Mouse (Mus musculus): ENCODE data around the gene Cyp19a1. TPM values are rescaled to one million over a fixed set of nuclear protein-coding genes. Genes with fewer than 3 reads are reported as not detected.

Cyp19a1 gene
- polyA plus RNA-seq, 1 experiment = not detected

DNA sequence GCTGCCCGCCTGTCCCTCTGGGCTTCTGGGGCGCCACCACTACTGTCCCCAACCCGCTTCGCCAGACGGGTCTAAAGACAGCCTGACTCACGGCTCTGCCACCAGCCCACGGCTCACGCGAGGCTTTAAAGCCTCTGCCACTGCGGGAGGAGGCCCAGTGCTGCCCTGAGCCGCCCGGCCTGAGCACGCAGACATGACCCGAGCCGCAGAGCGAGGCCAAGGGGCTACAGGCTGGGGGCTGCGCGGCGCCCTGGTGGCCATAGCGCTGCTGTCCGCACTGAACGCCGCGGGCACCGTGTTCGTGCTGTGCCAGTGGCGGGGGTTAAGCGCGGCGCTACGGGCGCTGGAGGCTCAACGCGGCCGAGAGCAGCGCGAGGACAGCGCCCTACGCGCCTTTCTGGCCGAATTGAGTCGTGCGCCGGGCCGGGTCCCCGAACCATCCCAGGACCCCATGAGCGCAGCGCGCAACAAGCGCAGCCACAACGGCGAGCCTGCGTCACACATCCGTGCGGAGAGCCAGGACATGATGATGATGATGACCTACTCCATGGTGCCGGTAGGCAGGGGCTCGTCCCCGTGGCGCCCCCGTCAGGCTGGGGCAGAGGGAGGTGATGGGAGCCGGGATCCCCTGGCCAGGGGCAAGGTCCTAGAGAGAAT, 18.5 kb upstream of the Cyp19a1 start, which contains the start of gene Gldn:
TSS of gene Gldn (plus strand) at position 156 of the 657 bp plus-strand sequence.
- no peaks in the 10 kb centered on the region for H3K4me1 ChIP-seq (ENCODE audit: control insufficient read depth, insufficient read depth, low read length)
- H3K4me3 ChIP-seq (replicated peaks; ENCODE audit: control insufficient read depth, low read depth, low read length) = no peak within 1 kb of the TSS
- TF ChIP-seq CTCF (IDR thresholded peaks at IDR 0.05; ENCODE audit: control insufficient read depth, insufficient read depth, low read length) (no peak), POLR2A (IDR thresholded peaks at IDR 0.05; ENCODE audit: borderline replicate concordance, control insufficient read depth, low read depth, low read length) (no peak)
- no peak within 1 kb of the TSS for H3K27ac ChIP-seq (ENCODE audit: control insufficient read depth, insufficient read depth, low read depth, low read length, poor library complexity)
- 7% methylated on average over 61 of the region's 61 CpGs for WGBS

DNA sequence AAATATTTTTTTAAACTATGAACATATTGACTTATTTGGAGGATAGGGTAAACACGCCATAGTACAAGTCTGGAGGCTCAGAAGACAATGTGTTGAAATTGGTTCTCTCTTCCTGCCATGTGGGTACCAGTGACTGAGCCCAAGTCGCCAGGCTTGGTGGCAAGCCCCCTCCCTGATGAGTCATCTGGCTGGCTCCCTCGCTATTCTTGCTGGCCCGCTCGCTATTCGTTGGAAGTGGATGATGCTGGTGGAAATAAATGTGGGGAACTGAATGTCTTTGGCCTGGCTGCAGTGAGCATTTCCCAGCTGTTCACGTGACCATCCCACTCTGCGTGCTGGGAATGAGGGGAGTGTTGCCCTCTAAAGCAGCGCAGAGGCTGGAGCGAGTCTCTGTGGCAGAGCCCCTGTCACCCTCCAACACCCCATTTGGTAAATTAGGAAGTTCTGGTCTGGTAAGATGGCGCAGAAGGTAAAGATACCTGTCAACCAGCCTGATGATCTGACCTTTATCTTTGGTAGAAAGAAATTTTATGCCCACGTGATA, 11.2 kb upstream of the Cyp19a1 start:
- 74% methylated on average over 12 of the region's 12 CpGs for WGBS
- Histone ChIP-seq H3K4me3 (replicated peaks; ENCODE audit: control insufficient read depth, low read depth, low read length) (no peak overlapping the region), H3K27ac (ENCODE audit: control insufficient read depth, insufficient read depth, low read depth, low read length, poor library complexity) (no peak overlapping the region), H3K4me1 (ENCODE audit: control insufficient read depth, insufficient read depth, low read length) (no peaks in the 10 kb centered on the region)
- TF ChIP-seq CTCF (IDR thresholded peaks at IDR 0.05; ENCODE audit: control insufficient read depth, insufficient read depth, low read length) (no peak), POLR2A (IDR thresholded peaks at IDR 0.05; ENCODE audit: borderline replicate concordance, control insufficient read depth, low read depth, low read length) (no peak)

DNA sequence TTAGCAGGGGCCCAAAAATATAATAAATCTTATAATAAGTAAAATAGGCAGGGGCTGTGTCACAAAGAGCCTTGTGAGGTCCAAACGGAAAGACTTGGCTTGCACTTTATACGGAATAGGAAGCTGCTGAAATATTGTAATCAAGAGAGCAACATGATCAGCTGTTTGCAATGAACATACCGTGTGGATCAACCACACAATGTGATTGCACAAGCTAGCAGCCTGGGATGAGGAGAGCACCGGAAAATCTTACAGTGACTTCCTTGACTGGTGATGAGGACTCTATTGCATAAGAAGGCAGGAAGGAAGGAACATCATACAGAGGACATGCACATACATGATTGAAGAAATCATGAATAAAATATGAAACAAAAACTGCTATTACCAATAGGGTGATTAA, 7.4 kb upstream of the Cyp19a1 start:
- no peaks in the 10 kb centered on the region for H3K4me1 ChIP-seq (ENCODE audit: control insufficient read depth, insufficient read depth, low read length)
- no peak overlapping the region for H3K4me3 ChIP-seq (replicated peaks; ENCODE audit: control insufficient read depth, low read depth, low read length)
- 59% methylated on average over 4 of the region's 4 CpGs for WGBS
- H3K27ac ChIP-seq (ENCODE audit: control insufficient read depth, insufficient read depth, low read depth, low read length, poor library complexity) = no peak overlapping the region
- TF ChIP-seq CTCF (IDR thresholded peaks at IDR 0.05; ENCODE audit: control insufficient read depth, insufficient read depth, low read length) = no peak
- no peak for TF ChIP-seq POLR2A (IDR thresholded peaks at IDR 0.05; ENCODE audit: borderline replicate concordance, control insufficient read depth, low read depth, low read length)

DNA sequence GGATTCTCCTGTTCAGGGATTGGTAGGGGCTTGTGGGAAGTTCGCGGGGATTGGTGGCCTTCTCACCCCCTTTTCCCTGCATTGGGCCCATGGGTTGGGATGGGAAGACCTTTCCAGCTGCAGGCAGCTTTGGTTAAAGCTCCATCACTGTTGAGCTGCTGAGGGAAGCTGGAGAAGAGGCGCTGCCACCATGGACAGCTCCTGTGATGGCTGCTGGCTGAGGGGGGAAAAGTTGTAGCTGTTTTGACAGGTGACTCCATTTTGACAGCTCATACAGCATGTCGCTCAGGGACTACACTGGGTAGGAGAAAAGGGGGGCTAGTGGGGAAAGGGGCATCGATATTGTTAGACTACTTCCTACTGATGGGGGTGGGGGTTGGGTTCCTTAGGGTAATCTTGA, 3.0 kb upstream of the Cyp19a1 start:
- H3K4me3 ChIP-seq (replicated peaks; ENCODE audit: control insufficient read depth, low read depth, low read length) = no peak overlapping the region
- WGBS = 35% methylated on average over 5 of the region's 5 CpGs
- no peak overlapping the region for H3K27ac ChIP-seq (ENCODE audit: control insufficient read depth, insufficient read depth, low read depth, low read length, poor library complexity)
- H3K4me1 ChIP-seq (ENCODE audit: control insufficient read depth, insufficient read depth, low read length) = no peaks in the 10 kb centered on the region
- TF ChIP-seq CTCF (IDR thresholded peaks at IDR 0.05; ENCODE audit: control insufficient read depth, insufficient read depth, low read length) (no peak), POLR2A (IDR thresholded peaks at IDR 0.05; ENCODE audit: borderline replicate concordance, control insufficient read depth, low read depth, low read length) (no peak)

DNA sequence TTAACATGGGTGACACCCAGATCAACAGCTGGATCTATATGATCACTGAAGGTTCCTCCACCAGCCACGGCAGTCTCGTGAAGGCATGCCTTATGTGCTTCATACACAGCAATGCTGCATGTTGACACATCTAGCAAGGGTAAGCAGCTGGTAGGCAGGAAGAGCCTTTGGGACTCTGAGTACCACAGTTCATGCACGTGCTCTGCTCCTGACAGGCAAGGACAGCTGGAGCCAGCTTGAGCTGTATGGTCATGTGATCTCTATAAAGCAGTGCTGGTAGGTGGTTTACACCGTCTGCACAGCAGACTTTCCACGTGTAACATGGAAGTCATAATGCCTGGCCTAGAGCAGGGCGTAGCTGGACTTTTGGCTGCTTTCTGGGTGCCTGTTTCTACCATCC, 2.1 kb upstream of the Cyp19a1 start:
- 69% methylated on average over 6 of the region's 6 CpGs for WGBS
- no peak overlapping the region for H3K27ac ChIP-seq (ENCODE audit: control insufficient read depth, insufficient read depth, low read depth, low read length, poor library complexity)
- H3K4me3 ChIP-seq (replicated peaks; ENCODE audit: control insufficient read depth, low read depth, low read length) = no peak overlapping the region
- TF ChIP-seq CTCF (IDR thresholded peaks at IDR 0.05; ENCODE audit: control insufficient read depth, insufficient read depth, low read length) (no peak), POLR2A (IDR thresholded peaks at IDR 0.05; ENCODE audit: borderline replicate concordance, control insufficient read depth, low read depth, low read length) (no peak)
- no peaks in the 10 kb centered on the region for H3K4me1 ChIP-seq (ENCODE audit: control insufficient read depth, insufficient read depth, low read length)

DNA sequence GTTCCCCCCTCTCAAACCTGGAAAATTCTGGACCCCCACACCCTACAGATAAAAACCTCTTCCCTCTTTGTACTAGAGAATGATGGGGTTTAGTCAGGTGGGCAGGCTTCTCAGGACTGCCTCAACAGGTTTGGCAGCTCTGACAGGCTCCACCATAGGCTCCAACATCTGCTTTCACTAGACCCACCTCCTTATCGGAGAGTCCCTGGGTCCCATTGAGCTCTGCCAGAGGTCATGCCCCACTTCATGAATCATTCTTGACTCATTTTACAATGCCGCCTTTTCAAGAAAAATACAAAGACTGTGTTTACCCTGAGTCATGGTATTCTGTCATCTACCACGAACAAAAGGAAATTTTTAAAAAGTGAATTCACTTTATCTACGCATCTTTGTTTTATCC, 3.2 kb downstream of the Cyp19a1 start:
- no peak for TF ChIP-seq POLR2A (IDR thresholded peaks at IDR 0.05; ENCODE audit: borderline replicate concordance, control insufficient read depth, low read depth, low read length)
- TF ChIP-seq CTCF (IDR thresholded peaks at IDR 0.05; ENCODE audit: control insufficient read depth, insufficient read depth, low read length) = no peak
- WGBS = 82% methylated on average over 4 of the region's 4 CpGs
- Histone ChIP-seq H3K4me1 (ENCODE audit: control insufficient read depth, insufficient read depth, low read length) (no peaks in the 10 kb centered on the region), H3K27ac (ENCODE audit: control insufficient read depth, insufficient read depth, low read depth, low read length, poor library complexity) (no peak overlapping the region), H3K4me3 (replicated peaks; ENCODE audit: control insufficient read depth, low read depth, low read length) (no peak overlapping the region)

DNA sequence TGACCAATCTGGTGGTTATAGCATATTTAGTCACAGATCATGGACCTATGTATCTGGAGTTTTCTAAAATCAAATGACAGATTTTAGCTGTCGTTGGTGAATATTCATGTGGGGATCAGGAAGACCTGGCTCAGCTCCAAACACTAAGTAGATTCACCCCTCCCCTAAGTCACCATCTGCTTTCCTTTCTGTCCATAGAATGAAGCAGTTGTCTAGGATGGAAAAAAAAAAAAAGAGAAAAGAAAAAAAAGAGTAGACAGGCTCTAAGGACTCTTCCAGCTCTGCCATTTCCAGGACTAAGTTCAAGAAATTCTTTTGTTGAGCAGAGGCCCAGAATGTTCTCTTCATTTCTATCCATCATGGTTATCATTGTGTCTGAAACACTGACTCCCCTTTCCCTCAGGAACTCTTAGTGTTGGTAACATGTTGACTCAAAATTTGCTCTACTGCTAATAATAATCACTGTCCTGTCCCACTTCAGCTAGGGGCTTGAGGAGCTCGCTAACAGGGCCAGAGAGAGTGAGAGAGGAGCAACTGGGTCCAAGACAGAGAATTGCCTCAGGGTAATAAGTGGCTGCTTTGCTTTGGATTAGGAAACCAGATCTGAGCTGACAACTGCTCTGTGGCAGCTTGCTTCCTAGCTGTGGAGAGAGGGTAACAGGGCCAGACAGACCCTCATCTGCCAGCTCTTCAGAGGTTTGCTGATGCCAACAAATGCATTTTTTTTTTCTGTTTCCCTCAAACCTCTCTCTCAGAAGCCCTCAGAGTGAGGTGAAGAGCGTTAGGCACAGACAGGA, 22.8 kb downstream of the Cyp19a1 start:
- TF ChIP-seq POLR2A (IDR thresholded peaks at IDR 0.05; ENCODE audit: borderline replicate concordance, control insufficient read depth, low read depth, low read length) (no peak), CTCF (IDR thresholded peaks at IDR 0.05; ENCODE audit: control insufficient read depth, insufficient read depth, low read length) (no peak)
- Histone ChIP-seq H3K4me1 (ENCODE audit: control insufficient read depth, insufficient read depth, low read length) (no peaks in the 10 kb centered on the region), H3K4me3 (replicated peaks; ENCODE audit: control insufficient read depth, low read depth, low read length) (no peak overlapping the region), H3K27ac (ENCODE audit: control insufficient read depth, insufficient read depth, low read depth, low read length, poor library complexity) (no peak overlapping the region)
- 74% methylated on average over 3 of the region's 3 CpGs for WGBS

DNA sequence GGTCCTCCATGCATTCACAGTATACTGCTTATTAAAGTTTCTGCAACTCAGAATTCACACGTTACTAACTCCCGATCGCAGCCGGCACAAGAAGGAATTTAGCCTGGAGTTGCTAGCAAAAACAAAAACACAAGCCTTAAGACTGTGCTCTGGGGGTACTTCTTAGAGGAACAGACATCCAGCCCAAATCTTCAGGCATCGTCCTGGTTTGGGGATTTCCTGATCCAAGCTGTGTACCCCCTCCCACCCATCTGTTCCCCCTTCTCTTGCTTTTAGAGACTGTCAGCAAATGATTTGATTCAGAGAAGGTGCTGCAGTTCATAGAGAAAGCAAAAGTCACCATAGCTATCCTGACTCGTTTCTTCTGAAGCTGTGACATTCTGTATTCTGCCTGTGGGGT, 40.3 kb downstream of the Cyp19a1 start:
- no peak overlapping the region for H3K27ac ChIP-seq (ENCODE audit: control insufficient read depth, insufficient read depth, low read depth, low read length, poor library complexity)
- no peak overlapping the region for H3K4me3 ChIP-seq (replicated peaks; ENCODE audit: control insufficient read depth, low read depth, low read length)
- 62% methylated on average over 6 of the region's 6 CpGs for WGBS
- no peak for TF ChIP-seq POLR2A (IDR thresholded peaks at IDR 0.05; ENCODE audit: borderline replicate concordance, control insufficient read depth, low read depth, low read length)
- no peak for TF ChIP-seq CTCF (IDR thresholded peaks at IDR 0.05; ENCODE audit: control insufficient read depth, insufficient read depth, low read length)
- H3K4me1 ChIP-seq (ENCODE audit: control insufficient read depth, insufficient read depth, low read length) = no peaks in the 10 kb centered on the region

All from bone marrow, adult 2 months (tissue).